Mouse (Mus musculus) effector memory CD4-positive, alpha-beta T cell, adult 5 months (primary cell): ENCODE results near the gene Timm29. TPM values are rescaled to one million over a fixed set of nuclear protein-coding genes. Genes with fewer than 3 reads are reported as not detected.

Experiments used
- polyA plus RNA-seq: library from polyadenylated mRNA; unstranded; fragments of 100-300 nt; shearing (Covaris generic); gene quantifications from one replicate; pipeline ENCODE4 v1.2.1, GENCODE M21; 2017

The Timm29 gene
- 16.6 TPM for polyA plus RNA-seq

GRCm38 (mm10) chr9:21592703-21593121 lies at the start of gene Timm29, which contains the start of gene Yipf2:
Gene Timm29, plus strand, starts transcription at chr9:21592722.
Gene Yipf2, minus strand, starts transcription at chr9:21592828.

DNA sequence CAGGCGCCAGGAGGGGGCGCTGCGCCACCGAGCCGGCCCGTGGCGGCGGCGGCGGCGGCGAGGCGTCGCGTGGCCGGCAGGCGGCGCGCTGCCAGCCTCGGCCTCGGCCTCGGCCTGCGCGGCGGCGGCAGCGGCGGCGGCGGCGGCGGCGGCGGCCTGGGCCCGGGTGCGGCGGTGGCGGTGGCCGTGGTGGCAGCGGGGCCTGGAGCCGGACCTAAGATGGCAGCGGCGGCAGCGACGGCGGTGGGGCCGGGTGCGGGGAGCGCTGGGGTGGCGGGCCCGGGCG lies 45.8 kb upstream of the Timm29 start, which contains the start of gene Carm1:
Gene Carm1 (plus strand): TSS at position 106 of the 286 bp plus-strand sequence.

GRCm38 (mm10) chr9:21615617-21616231 lies 23.2 kb downstream of the Timm29 start, which contains the start of gene Smarca4:
Gene Smarca4, plus strand, starts transcription at chr9:21616169.

Other genes with a start within 250 kb of the Timm29 start
- gene Ilf3, start 224.9 kb upstream of the Timm29 start, polyA plus RNA-seq: 58.8 TPM
- 49.9 TPM for gene Qtrt1, start 180.9 kb upstream of the Timm29 start, polyA plus RNA-seq
- 262 TPM for gene Dnm2, start 167.8 kb upstream of the Timm29 start, polyA plus RNA-seq
- 5.4 TPM for gene Tmed1, start 82.5 kb upstream of the Timm29 start, polyA plus RNA-seq
- gene AB124611, start 66.5 kb upstream of the Timm29 start, polyA plus RNA-seq: 52.1 TPM
- gene Carm1, start 45.8 kb upstream of the Timm29 start, polyA plus RNA-seq: 44.2 TPM
- gene Yipf2, start 106 bp downstream of the Timm29 start, polyA plus RNA-seq: 11.6 TPM
- 55.9 TPM for gene Smarca4, start 23.4 kb downstream of the Timm29 start, polyA plus RNA-seq
- gene Ldlr, start 130.8 kb downstream of the Timm29 start, polyA plus RNA-seq: 47.5 TPM
- gene Spc24, start 167.6 kb downstream of the Timm29 start, polyA plus RNA-seq: 1.4 TPM
- not detected for gene Kank2, start 206.0 kb downstream of the Timm29 start, polyA plus RNA-seq
- not detected for gene Angptl8, start 242.8 kb downstream of the Timm29 start, polyA plus RNA-seq